Mouse (Mus musculus): Measurements from ENCODE around the gene Phf5a.

Phf5a gene

GRCm38 (mm10) chr15:81886795-81887550, 15.3 kb upstream of the Phf5a start:
- in situ Hi-C loops (cut with MboI; ENCODE audit: low sequenced_read_pairs), result no loop called here

- in situ Hi-C loops (cut with MboI; ENCODE audit: low sequenced_read_pairs), result no loop called here
Observed at GRCm38 (mm10) chr15:81885418-81885934, 13.8 kb upstream of the Phf5a start.

GRCm38 (mm10) chr15:81882348-81882747, 10.6 kb upstream of the Phf5a start:
- in situ Hi-C loops (cut with MboI; ENCODE audit: low sequenced_read_pairs), result no loop called here

- in situ Hi-C loops (cut with MboI; ENCODE audit: low sequenced_read_pairs), result no loop called here
Observed at GRCm38 (mm10) chr15:81879531-81880401, 8.1 kb upstream of the Phf5a start.

- in situ Hi-C loops (cut with MboI; ENCODE audit: low sequenced_read_pairs), result no loop called here
Observed at GRCm38 (mm10) chr15:81872262-81873136, 788 bp upstream of the Phf5a start, which contains the start of gene Aco2. Aco2 (plus strand) TSS chr15:81872309.

GRCm38 (mm10) chr15:81869985-81870384, 1.7 kb downstream of the Phf5a start:
- in situ Hi-C loops (cut with MboI; ENCODE audit: low sequenced_read_pairs), result no loop called here

- in situ Hi-C loops (cut with MboI; ENCODE audit: low sequenced_read_pairs), result no loop called here
Observed at GRCm38 (mm10) chr15:81864238-81864637, 7.5 kb downstream of the Phf5a start.

GRCm38 (mm10) chr15:81860471-81861135, 11.1 kb downstream of the Phf5a start:
- in situ Hi-C loops (cut with MboI; ENCODE audit: low sequenced_read_pairs), result no loop called here

GRCm38 (mm10) chr15:81859330-81860255, 12.1 kb downstream of the Phf5a start:
- in situ Hi-C loops (cut with MboI; ENCODE audit: low sequenced_read_pairs), result no loop called here

- in situ Hi-C loops (cut with MboI; ENCODE audit: low sequenced_read_pairs), result no loop called here
Observed at GRCm38 (mm10) chr15:81858517-81859329, 13.0 kb downstream of the Phf5a start, which contains the start of gene Tob2. Tob2 (minus strand) TSS chr15:81858796.

GRCm38 (mm10) chr15:81858138-81858516, 13.6 kb downstream of the Phf5a start:
- in situ Hi-C loops (cut with MboI; ENCODE audit: low sequenced_read_pairs), result no loop called here

GRCm38 (mm10) chr15:81857724-81858116, 14.0 kb downstream of the Phf5a start:
- in situ Hi-C loops (cut with MboI; ENCODE audit: low sequenced_read_pairs), result no loop called here

GRCm38 (mm10) chr15:81856938-81857723, 14.6 kb downstream of the Phf5a start:
- in situ Hi-C loops (cut with MboI; ENCODE audit: low sequenced_read_pairs), result no loop called here

- in situ Hi-C loops (cut with MboI; ENCODE audit: low sequenced_read_pairs), result no loop called here
Observed at GRCm38 (mm10) chr15:81856030-81856790, 15.5 kb downstream of the Phf5a start.

GRCm38 (mm10) chr15:81853081-81853480, 18.6 kb downstream of the Phf5a start:
- in situ Hi-C loops (cut with MboI; ENCODE audit: low sequenced_read_pairs), result no loop called here

- in situ Hi-C loops (cut with MboI; ENCODE audit: low sequenced_read_pairs), result no loop called here
Observed at GRCm38 (mm10) chr15:81852411-81853000, 19.2 kb downstream of the Phf5a start.

Measured in CH12F3 (cell line).